16 mouse cellular contexts compared by ENCODE assay signal in genomic region chr19:46908207-46908606, GRCm38 (mm10).
A peak's percentile ranks its signal among the peaks of the same experiment; 100 is the strongest.
DNase-seq lines count a peak whose midpoint lies in the region; ATAC-seq and TF ChIP-seq lines count a peak whose summit lies in the region.
"Had no signal": no experiment of that assay in that cellular context is flagged by ENCODE, and none has a peak within 500 bp of the region (broad histone marks: within the 10 kb centered on the region; RNA-seq: fewer than 3 reads in every experiment).

No protein-coding gene starts in this region.

- no peak for TF ChIP-seq CTCF in hindbrain, postnatal 0 days (IDR thresholded peaks at IDR 0.05; ENCODE audit: low read depth)
- TF ChIP-seq CTCF in liver, postnatal 0 days (IDR thresholded peaks at IDR 0.05; ENCODE audit: low read depth), result no peak

- no peak for TF ChIP-seq EP300 in liver, postnatal 0 days (IDR thresholded peaks at IDR 0.05; ENCODE audit: low read depth)

- H3K36me3 ChIP-seq in hindbrain, postnatal 0 days (ENCODE audit: insufficient read depth, low read length), result no peaks in the 10 kb centered on the region
- no peaks in the 10 kb centered on the region for H3K36me3 ChIP-seq in hindbrain, embryonic 14.5 days (replicated peaks; ENCODE audit: control insufficient read depth, insufficient read depth)
- H3K36me3 ChIP-seq in liver, embryonic 12.5 days, result peaks cover 28% of the 10 kb centered on the region
- H3K36me3 ChIP-seq in liver, postnatal 0 days (replicated peaks; ENCODE audit: insufficient read depth, low read length), result peaks cover 16% of the 10 kb centered on the region
- peaks cover 9% of the 10 kb centered on the region for H3K36me3 ChIP-seq in liver, embryonic 15.5 days (replicated peaks)
- no peaks in the 10 kb centered on the region; the same call in none of the 2 replicates for H3K36me3 ChIP-seq in forebrain, embryonic 12.5 days (replicated peaks)

- DNase-seq in hindbrain, postnatal 0 days (ENCODE audit: low spot score), result no peak
- DNase-seq in hindbrain, embryonic 14.5 days (ENCODE audit: low spot score), result no peak
- no peak for DNase-seq in liver, postnatal 0 days
- peak; percentile 69 for DNase-seq in fat pad, adult 2 months (ENCODE audit: extremely low read depth, low read depth, low spot score)
- DNase-seq in lung, postnatal 10 days, result no peak
- DNase-seq: adrenal gland, adult 2 months; adrenal gland, postnatal 25 days; cerebellum, adult 18-20 months; cerebellum, postnatal 14 days had no signal

- no peak overlapping the region for H3K4me2 ChIP-seq in hindbrain, postnatal 0 days (ENCODE audit: low read depth, low read length)
- H3K4me2 ChIP-seq in hindbrain, embryonic 14.5 days (replicated peaks), result no peak overlapping the region
- no peak overlapping the region for H3K4me2 ChIP-seq in liver, embryonic 12.5 days
- no peak overlapping the region for H3K4me2 ChIP-seq in liver, postnatal 0 days (ENCODE audit: low read depth, low read length)
- no peak overlapping the region for H3K4me2 ChIP-seq in liver, embryonic 15.5 days
- H3K4me2 ChIP-seq in forebrain, embryonic 12.5 days, result no peak overlapping the region
- H3K4me2 ChIP-seq: embryonic facial prominence, embryonic 13.5 days; heart, embryonic 13.5 days had no signal

- H3K4me3 ChIP-seq in hindbrain, postnatal 0 days (ENCODE audit: low read length), result no peak overlapping the region
- H3K4me3 ChIP-seq in hindbrain, embryonic 14.5 days (replicated peaks; ENCODE audit: low read length), result no peak overlapping the region
- H3K4me3 ChIP-seq in liver, embryonic 12.5 days, result no peak overlapping the region
- no peak overlapping the region for H3K4me3 ChIP-seq in liver, postnatal 0 days (ENCODE audit: low read depth, low read length)
- H3K4me3 ChIP-seq in liver, embryonic 15.5 days (replicated peaks), result no peak overlapping the region
- no peak overlapping the region for H3K4me3 ChIP-seq in forebrain, embryonic 12.5 days (replicated peaks)
- H3K4me3 ChIP-seq: embryonic facial prominence, embryonic 13.5 days; heart, embryonic 13.5 days had no signal

- no peaks in the 10 kb centered on the region for H3K27me3 ChIP-seq in hindbrain, postnatal 0 days (ENCODE audit: insufficient read depth, low read length)
- no peaks in the 10 kb centered on the region for H3K27me3 ChIP-seq in hindbrain, embryonic 14.5 days (ENCODE audit: control insufficient read depth, insufficient read depth, low read length)
- H3K27me3 ChIP-seq in liver, embryonic 12.5 days (replicated peaks), result no peaks in the 10 kb centered on the region
- H3K27me3 ChIP-seq in liver, postnatal 0 days (ENCODE audit: insufficient read depth, low read length), result no peaks in the 10 kb centered on the region
- H3K27me3 ChIP-seq in liver, embryonic 15.5 days, result no peaks in the 10 kb centered on the region
- no peaks in the 10 kb centered on the region for H3K27me3 ChIP-seq in forebrain, embryonic 12.5 days
- H3K27me3 ChIP-seq: embryonic facial prominence, embryonic 13.5 days; heart, embryonic 13.5 days had no signal

- H3K27ac ChIP-seq in hindbrain, postnatal 0 days, result peak overlapping the region; percentile 61
- H3K27ac ChIP-seq in hindbrain, embryonic 14.5 days, result no peak overlapping the region
- peak overlapping the region; percentile 55; the same call in 1 of the 2 replicates for H3K27ac ChIP-seq in liver, embryonic 12.5 days
- H3K27ac ChIP-seq in liver, postnatal 0 days (ENCODE audit: low read depth), result no peak overlapping the region; the same call in 1 of the 2 replicates
- peak overlapping the region; percentile 42; the same call in 1 of the 2 replicates for H3K27ac ChIP-seq in liver, embryonic 15.5 days (replicated peaks)
- H3K27ac ChIP-seq in forebrain, embryonic 12.5 days, result no peak overlapping the region
- H3K27ac ChIP-seq: heart, embryonic 13.5 days had no signal

- no peak overlapping the region for H3K9ac ChIP-seq in hindbrain, postnatal 0 days (replicated peaks; ENCODE audit: low read length)
- H3K9ac ChIP-seq in hindbrain, embryonic 14.5 days, result no peak overlapping the region
- H3K9ac ChIP-seq in liver, embryonic 12.5 days, result no peak overlapping the region
- no peak overlapping the region for H3K9ac ChIP-seq in liver, postnatal 0 days (replicated peaks)
- 0 out of 2 replicates have a peak overlapping the region, but pooled peaks have one; percentile 4 for H3K9ac ChIP-seq in liver, embryonic 15.5 days
- H3K9ac ChIP-seq in forebrain, embryonic 12.5 days, result no peak overlapping the region
- H3K9ac ChIP-seq: embryonic facial prominence, embryonic 13.5 days; heart, embryonic 13.5 days had no signal

- no peaks in the 10 kb centered on the region; the same call in 1 of the 2 replicates for H3K4me1 ChIP-seq in hindbrain, postnatal 0 days (ENCODE audit: insufficient read depth, low read length)
- H3K4me1 ChIP-seq in hindbrain, embryonic 14.5 days (replicated peaks; ENCODE audit: control insufficient read depth, insufficient read depth, low read length), result peaks cover 6% of the 10 kb centered on the region; the same call in 1 of the 2 replicates
- H3K4me1 ChIP-seq in liver, embryonic 12.5 days, result peaks cover 91% of the 10 kb centered on the region
- peaks cover 40% of the 10 kb centered on the region for H3K4me1 ChIP-seq in liver, postnatal 0 days (ENCODE audit: insufficient read depth)
- H3K4me1 ChIP-seq in liver, embryonic 15.5 days (replicated peaks), result peaks cover 87% of the 10 kb centered on the region
- peaks cover 14% of the 10 kb centered on the region; the same call in 1 of the 2 replicates for H3K4me1 ChIP-seq in forebrain, embryonic 12.5 days

- 76% methylated on average over 5 of the region's 5 CpGs for WGBS in hindbrain, postnatal 0 days
- WGBS in hindbrain, embryonic 14.5 days, result 81% methylated on average over 5 of the region's 5 CpGs
- WGBS in liver, embryonic 12.5 days (ENCODE audit: insufficient replicate concordance), result 73% methylated on average over 5 of the region's 5 CpGs
- WGBS in liver, postnatal 0 days (ENCODE audit: insufficient replicate concordance), result 87% methylated on average over 5 of the region's 5 CpGs
- WGBS in liver, embryonic 15.5 days (ENCODE audit: insufficient replicate concordance), result 81% methylated on average over 5 of the region's 5 CpGs
- WGBS in forebrain, embryonic 12.5 days, result 68% methylated on average over 5 of the region's 5 CpGs

- ATAC-seq in hindbrain, postnatal 0 days, result no peak
- no peak for ATAC-seq in hindbrain, embryonic 14.5 days (ENCODE audit: low FRiP score)
- ATAC-seq in liver, embryonic 12.5 days, result no peak
- no peak for ATAC-seq in liver, postnatal 0 days
- no peak for ATAC-seq in liver, embryonic 15.5 days (ENCODE audit: insufficient read depth)
- no peak for ATAC-seq in forebrain, embryonic 12.5 days (ENCODE audit: low FRiP score)
- ATAC-seq: forebrain, embryonic 14.5 days; hindbrain, embryonic 16.5 days had no signal

- no peaks in the 10 kb centered on the region for H3K9me3 ChIP-seq in hindbrain, postnatal 0 days (ENCODE audit: low read length)
- H3K9me3 ChIP-seq in hindbrain, embryonic 14.5 days (ENCODE audit: control insufficient read depth, low read length), result no peaks in the 10 kb centered on the region
- no peaks in the 10 kb centered on the region for H3K9me3 ChIP-seq in liver, embryonic 12.5 days (replicated peaks)
- no peaks in the 10 kb centered on the region for H3K9me3 ChIP-seq in liver, postnatal 0 days (ENCODE audit: low read length)
- H3K9me3 ChIP-seq in liver, embryonic 15.5 days (replicated peaks), result no peaks in the 10 kb centered on the region
- H3K9me3 ChIP-seq in forebrain, embryonic 12.5 days, result no peaks in the 10 kb centered on the region
- H3K9me3 ChIP-seq: embryonic facial prominence, embryonic 13.5 days; heart, embryonic 13.5 days had no signal

Comparison
In these comparisons a context has a peak if more than half of its experiments do, and no peak if none do; other contexts are left out.
1. H3K27ac ChIP-seq: peak in hindbrain, postnatal 0 days (single experiment), liver, embryonic 12.5 days (single experiment) and liver, embryonic 15.5 days (single experiment); none in hindbrain, embryonic 14.5 days (single experiment), liver, postnatal 0 days (single experiment) and forebrain, embryonic 12.5 days (single experiment).